Mouse (Mus musculus) stomach, embryonic 15.5 days (tissue): Measurements from ENCODE around the gene E130114P18Rik. TPM values are rescaled to one million over a fixed set of nuclear protein-coding genes. Genes with fewer than 3 reads are reported as not detected.

Experiments used
- ATAC-seq: fragments of 200-750 bp; cut with Nextera tagmentation; 2 replicates; pipeline ENCODE4 v1.8.0; 2017; ENCODE audit warnings: low read depth, moderate number of reproducible peaks, moderate TSS enrichment; ENCODE audit not compliant: insufficient read depth, low FRiP score
- H3K27ac ChIP-seq: fragments of 300-500 bp; sonication (generic); 2 replicates; pipeline ENCODE4 v1.5.1; 2015; ENCODE audit warnings: mild to moderate bottlenecking, inconsistent platforms
- H3K27me3 ChIP-seq: fragments of 300-500 bp; sonication (generic); replicated peaks from 2 replicates; pipeline ENCODE4 v1.6.1; 2015; ENCODE audit warnings: inconsistent platforms
- H3K36me3 ChIP-seq: fragments of 300-500 bp; sonication (generic); 2 replicates; pipeline ENCODE4 v1.6.1; 2015; ENCODE audit warnings: inconsistent platforms
- H3K4me1 ChIP-seq: fragments of 300-500 bp; sonication (generic); 2 replicates; pipeline ENCODE4 v1.6.1; 2015; ENCODE audit warnings: inconsistent platforms
- H3K4me2 ChIP-seq: fragments of 300-500 bp; sonication (generic); 2 replicates; pipeline ENCODE4 v1.6.1; 2015; ENCODE audit warnings: mild to moderate bottlenecking, inconsistent platforms
- H3K4me3 ChIP-seq: fragments of 300-500 bp; sonication (generic); replicated peaks from 2 replicates; pipeline ENCODE4 v1.5.1; 2015; ENCODE audit warnings: inconsistent platforms
- H3K9ac ChIP-seq: fragments of 300-500 bp; sonication (generic); 2 replicates; pipeline ENCODE4 v1.6.1; 2015; ENCODE audit warnings: inconsistent platforms
- H3K9me3 ChIP-seq: fragments of 300-500 bp; sonication (generic); 2 replicates; pipeline ENCODE4 v1.6.1; 2016; ENCODE audit warnings: inconsistent platforms
- WGBS: fragments of 180-500 bp; shearing (Covaris S2); methylation state at CpG from one replicate; pipeline ENCODE4 v1.1.7; 2015; 5-methylcytosine and 5-hydroxymethylcytosine counted together
- polyA plus RNA-seq: library from polyadenylated mRNA; unstranded; fragments of >200 nt; fragmentation: Nextera tagmentation; extraction: Ambion mirVana; gene quantifications from 2 replicates; pipeline ENCODE4 v1.2.1, GENCODE M21; 2015

E130114P18Rik gene
- polyA plus RNA-seq, 1 experiment from 2014 or later = 2.9 TPM

GRCm38 (mm10) chr4:97782069-97782468 lies 4.2 kb upstream of the E130114P18Rik start:
- Histone ChIP-seq H3K4me3 (no peak overlapping the region), H3K36me3 (peaks cover 13% of the 10 kb centered on the region; the same call in 1 of the 2 replicates), H3K27me3 (no peaks in the 10 kb centered on the region), H3K4me2 (no peak overlapping the region), H3K4me1 (no peaks in the 10 kb centered on the region), H3K9ac (no peak overlapping the region), H3K9me3 (no peaks in the 10 kb centered on the region), H3K27ac (no peak overlapping the region)
- ATAC-seq = no peak
- 96% methylated on average over 3 of the region's 3 CpGs for WGBS

DNA sequence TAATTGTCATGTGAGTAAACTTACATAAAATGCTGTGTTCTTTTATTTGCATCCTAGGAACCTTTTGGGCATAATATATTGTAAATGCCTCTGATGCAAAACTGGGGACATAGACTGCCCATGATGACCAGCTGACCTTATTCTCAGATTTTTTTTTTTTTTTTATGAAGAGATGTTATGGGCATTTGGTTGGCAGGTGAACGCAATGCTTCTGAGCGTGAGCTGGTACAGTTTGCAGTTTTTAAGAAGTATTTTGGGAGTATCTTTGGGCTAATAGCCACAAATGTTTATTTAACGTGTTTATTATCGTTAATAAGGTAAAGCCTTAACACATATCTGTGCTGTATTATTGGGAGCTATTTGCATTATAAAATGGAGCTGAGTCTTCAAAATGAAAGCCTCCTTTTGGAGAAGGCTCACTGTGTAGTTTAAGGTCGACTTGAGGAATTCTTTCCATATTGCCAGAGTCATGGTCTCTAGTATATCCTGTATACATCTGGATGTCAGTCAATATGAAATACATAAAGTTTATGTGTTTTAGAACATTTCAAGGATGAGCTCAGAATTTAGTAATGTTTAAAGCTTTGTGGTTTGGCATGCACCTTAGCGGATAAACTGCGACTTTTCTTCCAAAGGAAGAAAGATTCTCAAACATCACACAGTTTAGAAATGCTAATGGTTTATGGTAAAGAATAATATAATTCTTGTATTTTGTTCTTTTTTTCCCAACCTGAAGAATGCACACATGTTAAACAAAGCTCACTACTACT lies 3.0 kb upstream of the E130114P18Rik start:
- Histone ChIP-seq H3K4me2 (peak overlapping the region; percentile 23), H3K27ac (no peak overlapping the region), H3K4me1 (0 out of 2 replicates have a peak, but pooled peaks cover 4% of the 10 kb centered on the region), H3K9ac (no peak overlapping the region), H3K36me3 (peaks cover 13% of the 10 kb centered on the region; the same call in 1 of the 2 replicates), H3K4me3 (no peak overlapping the region), H3K9me3 (no peaks in the 10 kb centered on the region), H3K27me3 (no peaks in the 10 kb centered on the region)
- WGBS = 64% methylated on average over 7 of the region's 7 CpGs
- no peak for ATAC-seq

DNA sequence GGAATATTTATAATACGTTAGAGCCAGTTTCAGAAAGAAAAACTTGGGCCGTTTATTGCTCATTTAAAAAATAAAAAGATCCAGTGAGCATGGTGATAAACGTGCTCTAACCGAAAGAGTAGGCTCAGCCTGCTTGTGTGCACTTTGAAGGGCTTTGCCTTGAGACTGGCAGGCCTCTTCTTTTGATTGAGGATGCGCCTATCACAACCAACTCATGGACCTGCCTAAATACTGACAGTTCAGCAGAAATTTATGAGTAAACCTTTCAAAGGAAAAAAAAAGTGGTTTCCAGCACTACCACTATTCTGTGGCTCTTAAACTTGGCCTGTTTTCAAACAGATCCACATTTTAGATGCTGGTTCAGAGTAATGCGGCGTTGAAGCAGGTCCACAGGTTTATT lies 2.1 kb upstream of the E130114P18Rik start:
- no peaks in the 10 kb centered on the region for H3K9me3 ChIP-seq
- H3K4me2 ChIP-seq = peak overlapping the region; percentile 63
- no peak overlapping the region for H3K9ac ChIP-seq
- H3K36me3 ChIP-seq = peaks cover 13% of the 10 kb centered on the region; the same call in 1 of the 2 replicates
- ATAC-seq = no peak
- peak overlapping the region; percentile 86 for H3K4me3 ChIP-seq
- H3K27me3 ChIP-seq = no peaks in the 10 kb centered on the region
- peaks cover 4% of the 10 kb centered on the region; the same call in 1 of the 2 replicates for H3K4me1 ChIP-seq
- no peak overlapping the region for H3K27ac ChIP-seq
- 41% methylated on average over 7 of the region's 7 CpGs for WGBS

- ATAC-seq = no peak
- H3K9ac ChIP-seq = peak overlapping the region; percentile 97
- peak overlapping the region; percentile 96 for H3K27ac ChIP-seq
- H3K9me3 ChIP-seq = no peaks in the 10 kb centered on the region
- WGBS = 19% methylated on average over 18 of the region's 18 CpGs
- H3K4me1 ChIP-seq = peaks cover 10% of the 10 kb centered on the region; the same call in 1 of the 2 replicates
- no peaks in the 10 kb centered on the region for H3K27me3 ChIP-seq
- H3K4me3 ChIP-seq = peak overlapping the region; percentile 86
- H3K36me3 ChIP-seq = peaks cover 11% of the 10 kb centered on the region; the same call in 1 of the 2 replicates
- peak overlapping the region; percentile 63 for H3K4me2 ChIP-seq
Measured at GRCm38 (mm10) chr4:97779003-97779930, 1.4 kb upstream of the E130114P18Rik start.

DNA sequence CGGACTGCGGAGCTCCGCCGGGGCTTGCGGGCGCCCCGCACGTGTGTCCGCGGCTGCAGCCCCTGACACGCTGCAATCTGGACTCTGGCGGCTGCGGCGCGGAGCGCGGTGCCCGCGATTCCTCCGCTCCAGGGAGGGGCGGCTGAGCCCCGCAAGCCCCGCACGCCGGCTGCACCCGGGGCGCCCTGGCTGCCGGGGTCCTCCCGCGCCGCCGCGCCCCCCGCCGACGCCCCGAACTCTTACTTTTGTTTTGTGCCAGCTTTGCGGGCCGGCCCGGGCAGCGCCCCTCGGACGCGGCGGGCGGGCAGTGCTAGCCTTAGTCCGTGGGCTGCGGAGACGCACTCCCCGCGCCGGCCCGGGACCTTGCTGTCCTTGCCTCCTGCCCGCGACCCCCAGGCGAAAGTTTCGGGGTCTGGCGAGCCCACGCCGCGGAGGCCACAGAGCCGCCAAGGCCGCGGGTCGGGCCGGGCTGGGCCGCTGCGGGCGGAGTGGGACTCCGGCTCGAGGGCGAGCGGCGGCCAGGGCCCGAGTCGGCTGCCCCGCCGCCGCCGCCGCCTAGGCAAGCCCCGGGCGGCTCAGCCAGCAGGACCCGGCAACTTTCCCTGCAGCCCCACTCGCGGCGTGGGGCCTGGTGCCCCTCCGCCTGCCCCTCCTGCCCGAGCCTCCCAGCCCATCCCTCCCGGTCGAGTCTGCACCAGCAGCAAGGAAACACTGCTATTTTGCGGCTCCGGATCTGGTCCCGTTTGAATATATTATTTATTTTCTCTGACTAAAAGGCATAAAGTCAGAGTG lies 529 bp upstream of the E130114P18Rik start:
- WGBS = under 1% methylated on average over 78 of the region's 94 CpGs
- Histone ChIP-seq H3K4me1 (peaks cover 10% of the 10 kb centered on the region; the same call in 1 of the 2 replicates), H3K9ac (peak overlapping the region; percentile 97), H3K36me3 (peaks cover 7% of the 10 kb centered on the region; the same call in 1 of the 2 replicates), H3K27ac (peak overlapping the region; percentile 96), H3K4me2 (peak overlapping the region; percentile 63), H3K27me3 (no peaks in the 10 kb centered on the region), H3K4me3 (peak overlapping the region; percentile 86), H3K9me3 (no peaks in the 10 kb centered on the region)
- no peak for ATAC-seq

DNA sequence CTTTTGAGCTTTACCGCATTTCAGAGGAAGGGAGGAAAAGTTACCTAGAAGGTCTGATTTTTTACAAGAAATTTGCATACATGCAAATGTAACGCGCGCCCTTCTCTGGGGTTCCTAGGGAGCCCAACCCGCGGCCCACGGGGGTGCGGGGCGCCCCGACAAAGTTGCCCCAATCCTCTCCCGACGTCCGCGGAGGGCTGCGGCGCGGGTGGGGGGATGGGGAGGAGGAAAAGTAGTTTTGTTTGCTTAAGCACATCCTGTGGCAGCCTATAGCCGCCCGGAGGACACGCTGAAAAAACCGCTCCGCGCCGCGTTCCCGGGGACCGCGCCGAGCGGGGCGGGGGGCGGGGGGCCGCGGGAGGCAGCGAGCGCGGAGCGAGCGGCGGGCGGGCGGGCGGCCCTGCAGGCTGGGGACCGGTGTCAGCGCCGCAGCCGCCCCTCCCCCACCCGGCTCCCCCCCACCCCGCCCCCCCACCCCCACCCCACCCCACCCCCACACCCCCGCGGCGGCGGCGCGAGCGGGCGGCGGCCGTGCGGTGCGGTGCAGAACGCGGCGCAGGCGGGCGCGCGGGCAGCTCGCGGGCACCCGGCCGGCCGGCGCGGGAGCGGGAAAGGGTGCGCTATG lies 685 bp downstream of the E130114P18Rik start:
- Histone ChIP-seq H3K27me3 (no peaks in the 10 kb centered on the region), H3K4me1 (peaks cover 10% of the 10 kb centered on the region; the same call in 1 of the 2 replicates), H3K36me3 (no peaks in the 10 kb centered on the region), H3K4me3 (peak overlapping the region; percentile 86), H3K27ac (peak overlapping the region; percentile 96), H3K9me3 (no peaks in the 10 kb centered on the region), H3K9ac (peak overlapping the region; percentile 97), H3K4me2 (peak overlapping the region; percentile 63)
- ATAC-seq = peak; percentile 9; the same call in 1 of the 2 replicates
- WGBS = under 1% methylated on average over 33 of the region's 77 CpGs

DNA sequence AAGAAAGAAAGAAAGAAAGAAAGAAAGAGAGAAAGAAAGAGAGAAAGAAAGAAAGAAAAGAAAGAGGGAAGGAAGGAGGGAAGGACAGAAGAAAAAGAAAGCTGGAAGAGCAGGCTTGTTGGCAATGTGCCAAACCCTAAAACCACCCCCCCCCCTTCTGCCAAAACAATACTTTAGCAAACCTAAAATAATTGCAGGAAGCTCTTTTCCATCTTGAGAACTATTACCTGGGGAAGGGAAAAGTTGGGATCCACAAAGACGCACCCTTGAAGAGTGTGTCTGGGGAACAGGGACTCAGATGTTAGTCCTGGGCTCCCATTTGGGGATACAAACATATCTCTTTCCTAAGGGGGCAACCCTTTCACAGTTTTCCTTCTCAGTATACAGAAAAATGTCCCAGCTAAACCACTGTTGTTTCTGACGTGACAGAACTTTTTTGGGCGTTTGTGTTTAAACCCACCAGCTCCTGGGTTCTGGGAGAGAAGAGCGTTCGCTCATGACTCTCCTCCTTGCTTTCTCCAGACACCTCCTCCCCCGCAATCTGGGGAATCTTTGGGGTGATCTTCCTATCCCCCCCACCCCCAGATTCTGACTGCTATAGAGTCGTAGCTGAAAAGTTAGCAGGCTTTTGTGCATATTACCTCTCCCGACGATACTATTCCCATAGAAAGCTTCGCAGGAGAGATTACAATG lies 1.3 kb downstream of the E130114P18Rik start:
- Histone ChIP-seq H3K9me3 (no peaks in the 10 kb centered on the region), H3K27me3 (no peaks in the 10 kb centered on the region), H3K9ac (peak overlapping the region; percentile 97), H3K4me3 (peak overlapping the region; percentile 86), H3K36me3 (no peaks in the 10 kb centered on the region), H3K4me1 (peaks cover 10% of the 10 kb centered on the region; the same call in 1 of the 2 replicates), H3K27ac (peak overlapping the region; percentile 96), H3K4me2 (peak overlapping the region; percentile 63)
- ATAC-seq = no peak
- WGBS = under 1% methylated on average over 10 of the region's 10 CpGs

DNA sequence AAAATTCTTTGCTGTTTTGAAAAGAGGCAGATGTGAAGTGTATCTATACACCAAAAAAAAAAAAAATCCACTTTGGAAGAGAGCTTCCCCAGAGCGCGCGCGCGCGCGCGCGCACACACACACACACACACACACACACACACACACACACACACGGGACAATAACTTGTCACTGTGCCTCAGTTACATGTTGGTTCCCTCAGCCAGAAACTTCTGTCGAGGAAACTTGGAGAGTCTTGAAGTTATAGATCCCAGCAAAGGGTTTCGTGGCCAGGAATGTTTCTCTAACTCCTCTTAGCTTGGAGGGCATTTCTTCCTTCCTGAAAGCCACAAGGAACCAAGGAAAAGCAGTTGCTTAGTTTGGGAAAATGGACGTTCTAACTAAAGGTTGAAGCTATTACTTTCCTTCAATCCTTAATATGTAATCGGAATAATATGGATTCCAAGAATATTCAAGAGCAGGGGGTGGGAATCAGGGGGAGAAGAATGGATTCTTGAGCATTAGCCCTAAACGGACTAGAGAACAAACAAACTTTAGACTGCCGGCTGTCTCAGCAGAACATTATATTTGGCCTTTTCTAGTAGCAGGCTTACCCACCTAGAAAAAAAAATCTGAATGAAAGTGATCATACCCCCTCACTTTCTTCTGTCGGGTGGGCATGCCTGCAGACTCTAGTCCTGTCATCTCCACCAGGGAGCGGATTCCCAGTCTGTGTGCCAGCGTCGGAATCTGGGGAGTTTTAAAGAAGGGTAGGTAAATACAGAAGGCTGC lies 2.2 kb downstream of the E130114P18Rik start:
- no peaks in the 10 kb centered on the region for H3K9me3 ChIP-seq
- no peaks in the 10 kb centered on the region for H3K36me3 ChIP-seq

GRCm38 (mm10) chr4:97775059-97775458 lies 2.8 kb downstream of the E130114P18Rik start:
- peak overlapping the region; percentile 96 for H3K27ac ChIP-seq
- WGBS = 0% methylated on average over 13 of the region's 13 CpGs
- H3K36me3 ChIP-seq = no peaks in the 10 kb centered on the region
- peaks cover 13% of the 10 kb centered on the region; the same call in 1 of the 2 replicates for H3K4me1 ChIP-seq
- H3K9me3 ChIP-seq = no peaks in the 10 kb centered on the region
- ATAC-seq = no peak
- no peaks in the 10 kb centered on the region for H3K27me3 ChIP-seq
- peak overlapping the region; percentile 26 for H3K4me3 ChIP-seq
- peak overlapping the region; percentile 63 for H3K4me2 ChIP-seq
- no peak overlapping the region for H3K9ac ChIP-seq

More for the DNA sequence above, 2.2 kb downstream of the E130114P18Rik start:
- under 1% methylated on average over 20 of the region's 20 CpGs for WGBS
- H3K27me3 ChIP-seq = no peaks in the 10 kb centered on the region
- H3K4me3 ChIP-seq = peak overlapping the region; percentile 26
- no peak for ATAC-seq
- H3K4me1 ChIP-seq = peaks cover 13% of the 10 kb centered on the region; the same call in 1 of the 2 replicates
- H3K27ac ChIP-seq = peak overlapping the region; percentile 96
- peak overlapping the region; percentile 63 for H3K4me2 ChIP-seq
- H3K9ac ChIP-seq = no peak overlapping the region
